Mouse (Mus musculus) myocyte (in vitro differentiated cells): Measurements from ENCODE around the gene Btnl2. TPM values are rescaled to one million over a fixed set of nuclear protein-coding genes. Genes with fewer than 3 reads are reported as not detected.
"Not testable (repeated sequence)": the region's sequence is repeated elsewhere in the genome, so short reads cannot be mapped to it uniquely, and the experiment has no call there.

ENCODE experiments used
- H3K27me3 ChIP-seq: one replicate; pipeline ENCODE4 v1.6.1; 2011; ENCODE audit not compliant: control insufficient read depth, insufficient read depth, insufficient read length
- H3K36me3 ChIP-seq: one replicate; pipeline ENCODE4 v1.6.1; 2011; ENCODE audit not compliant: control insufficient read depth, insufficient read depth
- H3K4me2 ChIP-seq: one replicate; pipeline ENCODE4 v1.6.1; 2011; ENCODE audit warnings: low read depth, control low read depth
- H3K4me3 ChIP-seq: one replicate; pipeline ENCODE4 v1.5.1; 2011; ENCODE audit warnings: mild to moderate bottlenecking, control low read depth, moderate library complexity
- H3K79me2 ChIP-seq: one replicate; pipeline ENCODE4 v1.6.1; 2011; ENCODE audit not compliant: control insufficient read depth, insufficient read depth
- H3ac ChIP-seq: one replicate; pipeline ENCODE4 v1.6.1; 2011; ENCODE audit not compliant: control insufficient read depth, insufficient read length
- CEBPB ChIP-seq: IDR thresholded peaks from 2 replicates; pipeline ENCODE4 v1.6.1; 2011; ENCODE audit warnings: mild to moderate bottlenecking, moderate library complexity; ENCODE audit not compliant: poor library complexity, insufficient read depth, severe bottlenecking
- E2F4 ChIP-seq: IDR thresholded peaks from one replicate; pipeline ENCODE4 v1.6.1; 2011; ENCODE audit warnings: mild to moderate bottlenecking, control low read depth, moderate library complexity; ENCODE audit not compliant: insufficient read depth
- MAX ChIP-seq: IDR thresholded peaks from one replicate; pipeline ENCODE4 v1.6.1; 2011; ENCODE audit warnings: low read depth, mild to moderate bottlenecking, control low read depth
- MYOD1 ChIP-seq, 3 experiments: IDR thresholded peaks; one replicate each; pipeline ENCODE4 v1.6.1; 2011; ENCODE audit warnings: control low read depth in 2 of 3, low read depth in 2 of 3, mild to moderate bottlenecking in 2 of 3, moderate library complexity in 1 of 3; ENCODE audit not compliant: insufficient read length in 2 of 3, control insufficient read depth in 1 of 3
- MYOG ChIP-seq, 3 experiments: IDR thresholded peaks; one replicate each; pipeline ENCODE4 v1.6.1; 2011; ENCODE audit warnings: control low read depth in 2 of 3, low read depth in 2 of 3, mild to moderate bottlenecking in 2 of 3; ENCODE audit not compliant: insufficient read length in 2 of 3, control insufficient read depth in 1 of 3, insufficient read depth in 1 of 3
- POLR2A ChIP-seq: IDR thresholded peaks from one replicate; pipeline ENCODE4 v1.6.1; 2011; ENCODE audit warnings: low read depth, mild to moderate bottlenecking, control low read depth, moderate library complexity; ENCODE audit not compliant: insufficient read length
- POLR2AphosphoS2 ChIP-seq: IDR thresholded peaks from one replicate; pipeline ENCODE4 v1.6.1; 2011; ENCODE audit warnings: low read depth, control low read depth; ENCODE audit not compliant: insufficient read length
- REST ChIP-seq: IDR thresholded peaks from one replicate; pipeline ENCODE4 v1.6.1; 2011; ENCODE audit warnings: mild to moderate bottlenecking, control low read depth, moderate library complexity; ENCODE audit not compliant: insufficient read depth, insufficient read length
- SRF ChIP-seq: IDR thresholded peaks from one replicate; pipeline ENCODE4 v1.6.1; 2011; ENCODE audit warnings: low read depth; ENCODE audit not compliant: control insufficient read depth, insufficient read length
- TCF12 ChIP-seq: IDR thresholded peaks from one replicate; pipeline ENCODE4 v1.6.1; 2011; ENCODE audit warnings: mild to moderate bottlenecking, control low read depth; ENCODE audit not compliant: poor library complexity, insufficient read depth, severe bottlenecking
- TCF3 ChIP-seq: IDR thresholded peaks from one replicate; pipeline ENCODE4 v1.6.1; 2011; ENCODE audit warnings: low read depth, control low read depth; ENCODE audit not compliant: insufficient read length
- USF1 ChIP-seq: IDR thresholded peaks from one replicate; pipeline ENCODE4 v1.6.1; 2011; ENCODE audit warnings: low read depth, mild to moderate bottlenecking, control low read depth, moderate library complexity
- polyA plus RNA-seq: library from polyadenylated mRNA; unstranded; fragments of >200 nt; fragmentation: generic; extraction: Trizol; gene quantifications from one replicate; pipeline ENCODE4 v1.2.1, GENCODE M21; 2012; ENCODE audit warnings: missing spikeins

The Btnl2 gene
- polyA plus RNA-seq, 1 experiment: not detected

DNA sequence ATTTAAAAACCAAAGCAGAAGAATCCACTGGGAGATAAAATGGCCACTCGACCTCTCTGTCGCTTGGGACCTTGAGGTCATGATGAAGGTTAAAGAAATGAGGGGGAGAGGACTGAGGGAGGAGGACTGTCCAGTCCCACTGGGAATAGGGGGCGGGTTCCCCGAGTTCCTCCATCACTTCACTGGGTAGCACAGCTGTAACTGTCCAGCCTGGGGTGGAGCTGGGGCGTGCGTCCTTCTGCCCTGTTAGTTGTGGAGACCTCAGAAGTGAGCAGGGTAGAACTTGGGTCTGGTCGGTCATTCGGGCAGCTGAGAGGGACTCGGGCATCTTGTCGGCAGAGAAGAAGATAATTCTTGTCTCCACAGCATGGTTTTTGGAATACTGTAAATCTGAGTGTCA is 45.4 kb upstream of the Btnl2 start:
- TF ChIP-seq MAX (no peak), MYOG (IDR thresholded peaks at IDR 0.05; ENCODE audit: control insufficient read depth in 1 of 3, insufficient read depth in 1 of 3, insufficient read length in 2 of 3, low read depth in 2 of 3) (no peak), SRF (no peak), POLR2AphosphoS2 (no peak), REST (no peak), POLR2A (no peak), CEBPB (no peak), TCF3 (no peak), USF1 (no peak), MYOD1 (IDR thresholded peaks at IDR 0.05; ENCODE audit: control insufficient read depth in 1 of 3, insufficient read length in 2 of 3, low read depth in 2 of 3) (no peak), TCF12 (no peak), E2F4 (no peak)
- Histone ChIP-seq H3ac (no peak overlapping the region), H3K27me3 (peaks cover 18% of the 10 kb centered on the region), H3K79me2 (no peaks in the 10 kb centered on the region), H3K4me3 (no peak overlapping the region), H3K4me2 (no peak overlapping the region), H3K36me3 (no peaks in the 10 kb centered on the region)

DNA sequence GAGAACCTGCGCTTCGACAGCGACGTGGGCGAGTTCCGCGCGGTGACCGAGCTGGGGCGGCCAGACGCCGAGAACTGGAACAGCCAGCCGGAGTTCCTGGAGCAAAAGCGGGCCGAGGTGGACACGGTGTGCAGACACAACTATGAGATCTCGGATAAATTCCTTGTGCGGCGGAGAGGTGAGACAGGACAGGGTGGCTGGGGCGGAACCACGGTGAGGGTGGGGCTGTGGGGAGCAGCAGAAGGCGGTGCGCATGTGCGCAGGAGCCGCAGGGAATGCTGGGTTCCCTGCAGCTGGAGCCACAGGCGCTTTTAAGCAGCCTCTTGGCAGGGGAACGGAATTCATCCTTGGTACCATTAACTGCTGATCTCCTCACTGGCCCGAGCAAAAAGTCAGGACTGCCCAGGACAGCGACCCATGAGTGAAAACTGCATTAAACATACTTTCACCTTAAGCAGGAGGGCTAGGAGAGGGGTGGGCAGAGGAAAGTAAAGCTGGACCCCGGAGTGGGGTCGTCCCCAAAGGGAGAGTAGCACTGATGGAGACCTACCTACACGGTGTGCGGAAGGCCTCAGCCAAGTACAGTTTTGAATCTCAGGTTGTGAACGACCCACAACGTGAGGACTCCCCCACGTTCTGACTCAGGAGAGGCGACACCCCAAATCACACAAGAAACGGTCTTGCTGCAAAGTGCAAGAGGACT is 44.8 kb upstream of the Btnl2 start:
- Histone ChIP-seq H3K27me3 (peaks cover 20% of the 10 kb centered on the region), H3K36me3 (no peaks in the 10 kb centered on the region), H3K4me3 (no peak overlapping the region), H3K79me2 (no peaks in the 10 kb centered on the region), H3K4me2 (no peak overlapping the region), H3ac (no peak overlapping the region)
- no peak for TF ChIP-seq MYOD1 (IDR thresholded peaks at IDR 0.05; ENCODE audit: control insufficient read depth in 1 of 3, insufficient read length in 2 of 3, low read depth in 2 of 3)
- no peak for TF ChIP-seq USF1
- TF ChIP-seq SRF: no peak
- TF ChIP-seq TCF3: no peak
- TF ChIP-seq CEBPB: no peak
- TF ChIP-seq TCF12: no peak
- no peak for TF ChIP-seq POLR2A
- no peak for TF ChIP-seq POLR2AphosphoS2
- TF ChIP-seq REST: no peak
- TF ChIP-seq MYOG (IDR thresholded peaks at IDR 0.05; ENCODE audit: control insufficient read depth in 1 of 3, insufficient read depth in 1 of 3, insufficient read length in 2 of 3, low read depth in 2 of 3): no peak
- no peak for TF ChIP-seq MAX
- TF ChIP-seq E2F4: no peak

DNA sequence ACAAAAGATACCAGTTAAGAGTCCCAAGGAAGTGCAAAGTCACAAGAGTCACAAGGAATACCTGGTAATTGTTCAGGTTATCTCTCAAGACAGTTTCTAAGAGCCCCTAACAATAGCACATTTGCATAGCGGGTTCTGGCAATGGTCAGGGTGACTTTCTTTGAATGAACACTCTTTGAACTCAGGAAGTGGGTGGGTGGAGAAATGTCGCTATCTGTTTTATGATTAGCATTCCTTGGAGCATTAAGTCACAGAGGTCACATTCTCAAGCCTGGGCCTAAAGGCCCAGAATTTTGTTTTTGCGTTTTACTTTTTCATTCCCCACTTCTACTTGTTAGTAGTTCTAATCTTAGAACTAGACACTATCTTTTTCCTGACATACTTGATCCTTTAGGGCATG is 44.1 kb upstream of the Btnl2 start:
- not testable (repeated sequence) for H3ac ChIP-seq, H3K4me2 ChIP-seq, H3K36me3 ChIP-seq, H3K4me3 ChIP-seq, H3K79me2 ChIP-seq
- peaks cover 20% of the 10 kb centered on the region for H3K27me3 ChIP-seq

DNA sequence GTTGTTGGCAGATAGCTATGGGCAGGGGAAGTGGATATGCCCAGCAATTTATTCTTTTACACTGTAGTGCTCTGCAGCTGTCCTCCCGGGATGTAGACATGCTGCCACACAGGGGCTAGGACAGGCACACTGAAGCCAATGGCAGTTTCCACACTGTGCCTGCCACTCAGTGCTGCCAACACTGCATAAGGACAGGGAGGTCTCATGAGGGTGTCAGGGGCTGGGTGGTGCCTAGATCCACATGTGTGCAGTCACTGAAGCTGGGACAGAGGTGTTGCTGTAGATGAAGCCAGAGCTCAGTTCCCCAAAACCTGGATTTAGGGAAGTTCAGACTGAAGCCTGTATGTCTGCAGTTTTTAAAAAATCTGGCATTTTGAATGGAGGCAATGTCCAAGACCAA is 42.4 kb upstream of the Btnl2 start:
- Histone ChIP-seq H3K36me3 (no peaks in the 10 kb centered on the region), H3K4me2 (no peak overlapping the region), H3ac (no peak overlapping the region), H3K79me2 (no peaks in the 10 kb centered on the region), H3K4me3 (no peak overlapping the region), H3K27me3 (peaks cover 20% of the 10 kb centered on the region)
- no peak for TF ChIP-seq POLR2AphosphoS2
- TF ChIP-seq E2F4: no peak
- no peak for TF ChIP-seq TCF3
- TF ChIP-seq TCF12: no peak
- TF ChIP-seq CEBPB: no peak
- no peak for TF ChIP-seq SRF
- TF ChIP-seq POLR2A: no peak
- TF ChIP-seq MYOG (IDR thresholded peaks at IDR 0.05; ENCODE audit: control insufficient read depth in 1 of 3, insufficient read depth in 1 of 3, insufficient read length in 2 of 3, low read depth in 2 of 3): no peak

DNA sequence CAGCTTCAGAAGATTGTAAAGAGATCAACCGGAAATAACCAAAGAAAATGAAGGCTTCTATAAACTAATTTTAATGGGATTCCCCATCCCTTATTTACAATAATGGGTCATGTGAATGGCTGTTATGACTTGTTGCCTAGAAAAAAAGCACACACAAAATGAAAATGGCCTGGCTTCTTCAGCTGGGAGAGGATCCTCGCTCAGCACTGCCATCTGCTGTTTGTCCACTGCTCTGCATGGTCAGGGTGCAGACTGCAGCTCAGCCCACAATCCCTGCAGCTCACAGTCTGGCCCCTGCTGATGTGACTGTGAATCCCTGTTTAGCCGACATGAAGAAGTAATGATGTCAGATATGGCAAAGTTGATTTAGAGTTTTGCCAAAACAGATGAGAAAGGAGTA is 41.2 kb upstream of the Btnl2 start:
- Histone ChIP-seq H3K4me3 (no peak overlapping the region), H3K27me3 (peaks cover 20% of the 10 kb centered on the region), H3K36me3 (no peaks in the 10 kb centered on the region), H3K79me2 (no peaks in the 10 kb centered on the region), H3K4me2 (no peak overlapping the region), H3ac (no peak overlapping the region)
- no peak for TF ChIP-seq E2F4
- no peak for TF ChIP-seq TCF12
- no peak for TF ChIP-seq REST
- no peak for TF ChIP-seq MYOG (IDR thresholded peaks at IDR 0.05; ENCODE audit: control insufficient read depth in 1 of 3, insufficient read depth in 1 of 3, insufficient read length in 2 of 3, low read depth in 2 of 3)
- TF ChIP-seq POLR2A: no peak
- TF ChIP-seq POLR2AphosphoS2: no peak
- no peak for TF ChIP-seq USF1
- TF ChIP-seq TCF3: no peak
- no peak for TF ChIP-seq CEBPB
- TF ChIP-seq SRF: no peak
- TF ChIP-seq MAX: no peak
- TF ChIP-seq MYOD1 (IDR thresholded peaks at IDR 0.05; ENCODE audit: control insufficient read depth in 1 of 3, insufficient read length in 2 of 3, low read depth in 2 of 3): no peak
